Mouse (Mus musculus) left cerebral cortex, adult 11 months (tissue): ENCODE results near the gene Crygn.

Source experiments
- DNase-seq: peaks from one replicate; pipeline ENCODE4 v3.0.0; 2022; ENCODE audit warnings: low spot score

Crygn gene

GRCm38 (mm10) chr5:24747533-24747932 lies 10.3 kb downstream of the Crygn start:
- no peak for DNase-seq

- DNase-seq: no peak
These were observed 13.9 kb downstream of the Crygn start for GRCm38 (mm10) chr5:24743956-24744355.

GRCm38 (mm10) chr5:24741172-24741885 lies 16.5 kb downstream of the Crygn start:
- no peak for DNase-seq

GRCm38 (mm10) chr5:24739141-24739753 lies 18.6 kb downstream of the Crygn start:
- DNase-seq: no peak

DNA sequence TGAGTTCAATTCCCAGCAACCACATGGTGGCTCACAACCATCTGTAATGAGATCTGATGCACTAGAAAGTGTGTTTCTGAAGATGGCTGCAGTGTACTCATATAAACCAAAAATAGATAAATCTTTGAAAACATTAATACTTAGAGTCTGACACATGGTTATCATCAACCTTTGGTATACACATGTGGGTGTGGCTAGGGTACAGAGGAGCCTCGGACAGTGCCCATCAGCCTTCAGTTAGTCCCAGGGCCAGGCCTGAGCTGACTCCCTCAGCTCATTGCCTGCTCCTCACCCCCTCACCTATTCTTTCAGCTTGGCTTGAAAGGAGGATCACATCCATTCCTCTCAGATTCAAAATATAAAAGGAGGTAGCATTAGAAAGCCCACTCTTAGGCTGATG lies 19.3 kb downstream of the Crygn start:
- DNase-seq: no peak

DNA sequence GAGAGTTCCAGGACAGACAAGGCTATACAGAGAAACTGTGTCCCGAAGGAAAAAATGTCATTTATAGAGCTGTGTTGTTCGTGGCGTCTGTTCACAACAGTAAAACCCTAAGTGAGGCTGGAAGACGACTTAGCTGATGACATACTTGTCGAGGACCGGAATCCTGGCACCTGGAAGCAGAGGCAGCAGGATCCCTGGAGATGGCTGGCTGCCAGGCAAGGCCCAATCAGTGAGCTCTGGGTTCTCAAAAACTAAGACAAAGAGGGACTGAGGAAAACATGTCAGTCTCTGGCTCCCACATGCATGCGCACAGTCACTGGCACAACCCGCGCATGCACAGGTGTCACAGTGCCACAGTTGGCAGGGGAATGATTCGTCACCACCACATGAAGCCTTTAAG lies 20.2 kb downstream of the Crygn start:
- no peak for DNase-seq

DNA sequence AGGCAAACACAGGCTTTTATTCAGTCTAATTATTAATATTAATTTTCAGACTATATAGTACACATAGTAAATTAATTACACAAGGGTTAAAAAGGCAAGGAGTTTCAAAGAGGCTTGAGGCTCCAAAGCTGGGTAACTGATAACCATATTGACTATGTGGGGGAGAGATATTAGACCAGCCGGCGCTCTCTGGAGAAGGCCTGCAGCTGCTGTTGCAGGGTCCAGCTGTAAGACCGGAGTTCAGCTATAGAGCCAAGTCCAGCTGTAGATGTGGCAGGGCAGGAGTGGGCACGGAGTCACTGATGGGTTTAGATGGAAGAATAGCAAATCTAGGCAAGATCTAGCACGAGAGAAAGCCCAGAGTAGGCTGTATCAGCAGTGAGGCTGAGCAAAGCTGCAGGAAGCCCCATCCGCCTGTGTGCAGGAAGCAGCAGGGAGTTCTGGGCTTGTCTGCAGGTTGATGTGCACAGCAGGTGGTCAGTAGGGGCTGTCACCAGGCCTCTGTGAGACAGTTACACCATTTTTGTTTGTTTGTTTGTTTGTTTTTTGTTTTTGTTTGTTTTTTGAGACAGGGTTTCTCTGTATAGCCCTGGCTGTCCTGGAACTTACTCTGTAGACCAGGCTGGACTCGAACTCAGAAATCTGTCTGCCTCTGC lies 23.9 kb downstream of the Crygn start:
- no peak for DNase-seq

- DNase-seq: no peak
These were observed 24.7 kb downstream of the Crygn start for GRCm38 (mm10) chr5:24733134-24733533.

GRCm38 (mm10) chr5:24730986-24731385 lies 26.8 kb downstream of the Crygn start:
- DNase-seq: no peak

DNA sequence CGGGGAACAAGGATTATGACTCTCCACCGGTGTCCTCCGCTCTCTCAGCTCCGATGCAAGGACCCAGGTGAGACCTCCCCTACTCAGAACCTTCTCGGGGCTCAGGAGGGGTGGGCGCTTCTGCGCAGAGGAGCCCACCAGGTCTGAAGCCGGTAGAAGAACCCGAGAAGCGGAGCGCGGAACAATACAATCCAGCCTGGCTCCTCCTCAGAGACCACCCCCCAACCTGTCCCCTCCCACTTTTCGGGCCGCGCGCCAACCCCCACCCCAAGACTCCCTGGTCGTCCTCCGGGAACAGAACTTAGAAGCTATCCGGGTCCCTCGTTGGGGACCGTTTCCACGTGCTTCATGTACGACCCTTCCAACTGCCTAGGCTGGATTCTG lies 27.3 kb downstream of the Crygn start, which contains the start of gene Wdr86:
Gene Wdr86 (minus strand): TSS at position 240 of the 384 bp plus-strand sequence.
- DNase-seq: no peak

GRCm38 (mm10) chr5:24729797-24730487 lies 27.9 kb downstream of the Crygn start:
- no peak for DNase-seq

- no peak for DNase-seq
These were observed 30.6 kb downstream of the Crygn start for GRCm38 (mm10) chr5:24726901-24727836.

- no peak for DNase-seq
These were observed 31.9 kb downstream of the Crygn start for GRCm38 (mm10) chr5:24725897-24726296.

- DNase-seq: no peak
These were observed 33.0 kb downstream of the Crygn start for GRCm38 (mm10) chr5:24724805-24725204.

DNA sequence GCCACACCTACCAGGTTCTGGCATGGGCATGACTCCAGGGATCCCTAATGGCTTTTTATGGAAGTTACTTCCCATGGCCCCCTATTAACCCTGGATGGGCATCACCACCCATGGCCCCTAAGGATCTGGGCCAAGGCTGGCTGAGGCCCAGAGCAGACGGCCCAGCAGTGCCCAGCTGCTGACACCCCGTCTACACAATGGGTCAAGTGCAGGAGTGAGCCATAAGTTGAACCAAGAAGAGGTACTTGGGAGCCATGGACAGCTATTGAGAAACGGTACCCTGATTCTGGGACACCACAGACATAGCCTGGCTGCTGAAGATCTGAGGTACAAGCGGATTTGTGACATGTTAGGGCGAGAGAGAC lies 33.6 kb downstream of the Crygn start:
- no peak for DNase-seq

- DNase-seq: no peak
These were observed 34.1 kb downstream of the Crygn start for GRCm38 (mm10) chr5:24723527-24724269.

DNA sequence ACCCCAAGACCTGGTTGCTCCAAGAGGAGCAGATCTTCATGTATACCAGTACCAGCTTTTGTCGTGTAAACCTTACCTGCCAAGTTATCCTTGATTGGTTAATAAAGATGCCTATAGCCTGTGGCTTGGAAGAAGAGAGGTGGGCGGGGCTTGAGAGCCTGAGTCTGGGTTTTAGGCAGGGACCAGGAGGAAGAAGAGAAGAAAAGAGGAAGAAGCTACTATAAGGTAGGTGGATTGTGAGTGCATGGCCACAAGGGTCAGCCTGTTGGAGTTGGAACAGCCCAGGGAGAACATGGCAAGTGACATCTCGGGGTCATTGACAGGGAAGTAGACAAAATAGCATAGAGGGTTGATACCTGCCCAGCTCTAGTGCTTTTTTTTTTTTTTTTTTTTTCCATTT lies 38.0 kb downstream of the Crygn start:
- no peak for DNase-seq

DNA sequence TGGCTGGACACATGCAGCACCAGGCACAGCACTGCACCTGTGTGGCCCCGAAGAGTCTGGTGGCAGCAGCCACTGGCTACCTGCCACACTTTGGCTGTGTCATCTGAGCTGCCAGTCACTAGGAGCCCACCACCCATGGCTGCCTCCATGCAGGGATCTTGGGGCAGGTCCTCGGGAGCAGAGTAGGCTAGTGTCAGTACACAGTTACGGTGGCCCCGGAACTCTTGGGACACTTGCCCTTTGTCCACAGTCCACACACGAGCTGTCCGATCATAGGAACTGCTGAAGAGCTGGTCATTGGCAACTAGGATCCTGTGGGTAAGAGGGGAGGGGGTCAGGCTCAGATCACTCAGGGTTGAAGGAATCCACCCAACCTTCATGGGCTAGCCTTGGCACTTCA lies 39.7 kb downstream of the Crygn start:
- no peak for DNase-seq

GRCm38 (mm10) chr5:24713987-24714386 lies 43.8 kb downstream of the Crygn start:
- DNase-seq: no peak

- DNase-seq: peak; percentile 22
These were observed 44.6 kb downstream of the Crygn start for GRCm38 (mm10) chr5:24713199-24713598.

- no peak for DNase-seq
These were observed 46.2 kb downstream of the Crygn start for GRCm38 (mm10) chr5:24711615-24712014.
